Mouse (Mus musculus) G1E (cell line): Measurements from ENCODE around the gene Zdhhc7.

Experiments
- CTCF ChIP-seq: IDR thresholded peaks from 2 replicates; pipeline ENCODE4 v1.5.1; 2012; ENCODE audit warnings: low read depth, low read length, inconsistent platforms, mixed read lengths
- GATA1 ChIP-seq: IDR thresholded peaks from 2 replicates; pipeline ENCODE4 v1.6.1; 2012; ENCODE audit warnings: borderline replicate concordance, low read length, inconsistent platforms, mixed read lengths

- TF ChIP-seq CTCF: no peak
- no peak for TF ChIP-seq GATA1
Observed at GRCm38 (mm10) chr8:120146051-120146450, 44.8 kb upstream of the Zdhhc7 start.
